In genomic region chr11:102185677-102186076, GRCm38 (mm10) we compare ENCODE assay signal across 8 mouse cellular contexts. TPM values are rescaled to one million over a fixed set of nuclear protein-coding genes. Genes with fewer than 3 reads are reported as not detected.
DNase-seq lines count a peak whose midpoint lies in the region; ATAC-seq and TF ChIP-seq lines count a peak whose summit lies in the region.
"Had no signal": no experiment of that assay in that cellular context is flagged by ENCODE, and none has a peak within 500 bp of the region (broad histone marks: within the 10 kb centered on the region; RNA-seq: fewer than 3 reads in every experiment).

No protein-coding gene starts in this region.

- H3K9ac ChIP-seq in liver, adult 2 months (ENCODE audit: low read depth, low read length), result no peak overlapping the region
- H3K9ac ChIP-seq in forebrain, embryonic 12.5 days, result no peak overlapping the region
- H3K9ac ChIP-seq in limb, embryonic 14.5 days (ENCODE audit: low read depth, low read length, severe bottlenecking), result peak overlapping the region; percentile 90; the same call in 1 of the 2 replicates

- peaks cover 22% of the 10 kb centered on the region for H3K4me1 ChIP-seq in liver, adult 2 months (ENCODE audit: control insufficient read depth, insufficient read depth, low read length)
- H3K4me1 ChIP-seq in forebrain, embryonic 12.5 days, result peaks cover 31% of the 10 kb centered on the region
- H3K4me1 ChIP-seq in limb, embryonic 14.5 days (ENCODE audit: control insufficient read depth, insufficient read depth, low read length), result peaks cover 9% of the 10 kb centered on the region
- peaks cover 6% of the 10 kb centered on the region for H3K4me1 ChIP-seq in small intestine, adult 2 months (ENCODE audit: control insufficient read depth, insufficient read depth, insufficient read length, low read length)

- no peaks in the 10 kb centered on the region for H3K9me3 ChIP-seq in forebrain, embryonic 12.5 days
- H3K9me3 ChIP-seq in limb, embryonic 14.5 days (ENCODE audit: control insufficient read depth, low read length), result no peaks in the 10 kb centered on the region

- no peak overlapping the region for H3K27ac ChIP-seq in liver, adult 2 months (replicated peaks; ENCODE audit: insufficient read depth, low read depth, low read length)
- peak overlapping the region; percentile 96 for H3K27ac ChIP-seq in forebrain, embryonic 12.5 days
- H3K27ac ChIP-seq in limb, embryonic 14.5 days (replicated peaks; ENCODE audit: low read depth, low read length), result peak overlapping the region; percentile 92; the same call in 1 of the 2 replicates
- H3K27ac ChIP-seq in small intestine, adult 2 months (ENCODE audit: insufficient read depth, low read depth, low read length), result peak overlapping the region; percentile 85; the same call in 1 of the 2 replicates

- no peaks in the 10 kb centered on the region for H3K27me3 ChIP-seq in liver, adult 2 months (ENCODE audit: control insufficient read depth, insufficient read depth, low read length)
- H3K27me3 ChIP-seq in forebrain, embryonic 12.5 days, result no peaks in the 10 kb centered on the region
- no peaks in the 10 kb centered on the region for H3K27me3 ChIP-seq in limb, embryonic 14.5 days (ENCODE audit: control insufficient read depth, insufficient read depth, low read length)
- no peaks in the 10 kb centered on the region for H3K27me3 ChIP-seq in small intestine, adult 2 months (ENCODE audit: control insufficient read depth, insufficient read depth, low read length)

- 37% methylated on average over 3 of the region's 3 CpGs for WGBS in liver, adult 2 months
- 58% methylated on average over 3 of the region's 3 CpGs for WGBS in forebrain, embryonic 12.5 days
- WGBS in limb, embryonic 14.5 days, result 50% methylated on average over 3 of the region's 3 CpGs
- WGBS in small intestine, adult 2 months, result 22% methylated on average over 3 of the region's 3 CpGs

- H3K79me2 ChIP-seq in liver, adult 2 months (ENCODE audit: control insufficient read depth, insufficient read depth, low read length), result peaks cover 20% of the 10 kb centered on the region

- peak overlapping the region; percentile 78 for H3K4me2 ChIP-seq in forebrain, embryonic 12.5 days
- H3K4me2 ChIP-seq in limb, embryonic 14.5 days (replicated peaks; ENCODE audit: low read depth, low read length, severe bottlenecking), result peak overlapping the region; percentile 62

- peak; percentile 18 for DNase-seq in liver, adult 2 months (ENCODE audit: extremely low read depth, low read depth, low spot score)
- DNase-seq in liver, result no peak
- no peak for DNase-seq in limb, embryonic 14.5 days (ENCODE audit: low spot score)
- no peak for DNase-seq in testis, postnatal 14 days (ENCODE audit: low spot score)

- TF ChIP-seq POLR2A in liver, adult 2 months (IDR thresholded peaks at IDR 0.05; ENCODE audit: extremely low read depth, insufficient read depth, low read length), result no peak
- TF ChIP-seq POLR2A in limb, embryonic 14.5 days (IDR thresholded peaks at IDR 0.05; ENCODE audit: borderline replicate concordance, extremely low read depth, insufficient read depth, insufficient read length), result no peak
- TF ChIP-seq POLR2A in small intestine, adult 2 months (IDR thresholded peaks at IDR 0.05; ENCODE audit: low read depth, low read length), result no peak

- ATAC-seq in forebrain, embryonic 12.5 days (ENCODE audit: low FRiP score), result no peak
- ATAC-seq in limb, embryonic 14.5 days (ENCODE audit: low FRiP score, low read depth), result no peak
- ATAC-seq in granulocyte monocyte progenitor cell, adult 5-6 weeks (replicated peaks; ENCODE audit: poor library complexity, severe bottlenecking), result no peak

- peaks cover 8% of the 10 kb centered on the region for H3K36me3 ChIP-seq in liver, adult 2 months (ENCODE audit: control insufficient read depth, insufficient read depth, low read length)
- H3K36me3 ChIP-seq in forebrain, embryonic 12.5 days (replicated peaks), result peaks cover 17% of the 10 kb centered on the region
- peaks cover 20% of the 10 kb centered on the region for H3K36me3 ChIP-seq in limb, embryonic 14.5 days (ENCODE audit: control insufficient read depth, insufficient read depth, low read length)
- H3K36me3 ChIP-seq in small intestine, adult 2 months (ENCODE audit: control insufficient read depth, insufficient read depth, low read length), result peaks cover 11% of the 10 kb centered on the region

- H3K4me3 ChIP-seq in liver, adult 2 months (ENCODE audit: insufficient read depth, low read depth, low read length), result no peak overlapping the region; the same call in 1 of the 2 replicates
- H3K4me3 ChIP-seq in forebrain, embryonic 12.5 days (replicated peaks), result peak overlapping the region; percentile 90
- H3K4me3 ChIP-seq in limb, embryonic 14.5 days (replicated peaks; ENCODE audit: low read length), result peak overlapping the region; percentile 80
- H3K4me3 ChIP-seq in small intestine, adult 2 months (ENCODE audit: low read depth, low read length), result no peak overlapping the region

- TF ChIP-seq CTCF in liver, adult 2 months (IDR thresholded peaks at IDR 0.05; ENCODE audit: low read depth, low read length), result no peak
- no peak for TF ChIP-seq CTCF in small intestine, adult 2 months (IDR thresholded peaks at IDR 0.05; ENCODE audit: extremely low read depth, insufficient read length, insufficient replicate concordance, low read depth, low read length)

RNA-seq across cellular contexts. Expression of gene Lsm12, which starts 0.6 kb away (rescaled TPM):
- total RNA-seq in liver, adult 2 months (2014; rRNA removed), result 11.4 and 14.1 TPM in 2 replicates
- 24.3 and 24.5 TPM in 2 replicates for polyA plus RNA-seq in liver, adult 2 months (2012; rRNA removed)
- 136 and 139 TPM in 2 replicates for polyA plus RNA-seq in forebrain, embryonic 12.5 days (2016; fragmentation: Nextera tagmentation; extraction: Ambion mirVana)
- 38.5 and 40.0 TPM in 2 replicates for polyA plus RNA-seq in limb, embryonic 14.5 days (2012; rRNA removed)
- polyA plus RNA-seq in limb, embryonic 14.5 days (2014; fragmentation: Nextera tagmentation; extraction: Ambion mirVana), result 83.8 and 86.0 TPM in 2 replicates
- polyA plus RNA-seq in small intestine, adult 2 months (2012; rRNA removed), result 8.3 and 18.7 TPM in 2 replicates
- 109 and 123 TPM in 2 replicates for total RNA-seq in granulocyte monocyte progenitor cell, adult 5-6 weeks (2014; fragmentation: Nextera tagmentation)
- total RNA-seq in granulocyte monocyte progenitor cell, adult 5-6 weeks (2017), result 67.6 and 77.7 TPM in 2 replicates

RNA-seq across cellular contexts. Expression of gene G6pc3, which starts 3.7 kb away (rescaled TPM):
- 2.8 and 3.6 TPM in 2 replicates for total RNA-seq in liver, adult 2 months (2014; rRNA removed)
- 17.1 and 25.9 TPM in 2 replicates for polyA plus RNA-seq in liver, adult 2 months (2012; rRNA removed)
- 26.6 and 28.3 TPM in 2 replicates for polyA plus RNA-seq in forebrain, embryonic 12.5 days (2016; fragmentation: Nextera tagmentation; extraction: Ambion mirVana)
- polyA plus RNA-seq in limb, embryonic 14.5 days (2012; rRNA removed), result 42.7 and 60.4 TPM in 2 replicates
- polyA plus RNA-seq in limb, embryonic 14.5 days (2014; fragmentation: Nextera tagmentation; extraction: Ambion mirVana), result 27.6 and 33.7 TPM in 2 replicates
- polyA plus RNA-seq in small intestine, adult 2 months (2012; rRNA removed), result 41.0 and 53.8 TPM in 2 replicates
- 144 TPM in 2 replicates for total RNA-seq in granulocyte monocyte progenitor cell, adult 5-6 weeks (2014; fragmentation: Nextera tagmentation)
- total RNA-seq in granulocyte monocyte progenitor cell, adult 5-6 weeks (2017), result 61.1 and 61.6 TPM in 2 replicates

RNA-seq across cellular contexts. Expression of gene Tmem101, which starts 29.5 kb away (rescaled TPM):
- total RNA-seq in liver, adult 2 months (2014; rRNA removed), result 4.2 and 7.7 TPM in 2 replicates
- polyA plus RNA-seq in liver, adult 2 months (2012; rRNA removed), result 9.2 and 13.5 TPM in 2 replicates
- 35.7 and 36.3 TPM in 2 replicates for polyA plus RNA-seq in forebrain, embryonic 12.5 days (2016; fragmentation: Nextera tagmentation; extraction: Ambion mirVana)
- 37.1 and 47.9 TPM in 2 replicates for polyA plus RNA-seq in limb, embryonic 14.5 days (2012; rRNA removed)
- polyA plus RNA-seq in limb, embryonic 14.5 days (2014; fragmentation: Nextera tagmentation; extraction: Ambion mirVana), result 29.7 and 34.5 TPM in 2 replicates
- 8.3 and 13.0 TPM in 2 replicates for polyA plus RNA-seq in small intestine, adult 2 months (2012; rRNA removed)
- total RNA-seq in granulocyte monocyte progenitor cell, adult 5-6 weeks (2014; fragmentation: Nextera tagmentation), result 11.8 and 19.4 TPM in 2 replicates
- 14.8 and 32.0 TPM in 2 replicates for total RNA-seq in granulocyte monocyte progenitor cell, adult 5-6 weeks (2017)

RNA-seq across cellular contexts. Expression of gene Nags, which starts 40.4 kb away (rescaled TPM):
- total RNA-seq in liver, adult 2 months (2014; rRNA removed), result 58.6 and 81.5 TPM in 2 replicates
- 135 and 155 TPM in 2 replicates for polyA plus RNA-seq in liver, adult 2 months (2012; rRNA removed)
- not detected in 2 replicates for polyA plus RNA-seq in forebrain, embryonic 12.5 days (2016; fragmentation: Nextera tagmentation; extraction: Ambion mirVana)
- polyA plus RNA-seq in limb, embryonic 14.5 days (2012; rRNA removed), result 0.06 and 0.09 TPM in 2 replicates
- polyA plus RNA-seq in limb, embryonic 14.5 days (2014; fragmentation: Nextera tagmentation; extraction: Ambion mirVana), result not detected in 2 replicates
- 44.2 and 87.7 TPM in 2 replicates for polyA plus RNA-seq in small intestine, adult 2 months (2012; rRNA removed)
- not detected in 2 replicates for total RNA-seq in granulocyte monocyte progenitor cell, adult 5-6 weeks (2014; fragmentation: Nextera tagmentation)
- 0.04 TPM in 1 of 2 replicates, not detected in the other for total RNA-seq in granulocyte monocyte progenitor cell, adult 5-6 weeks (2017)
- total RNA-seq: left cerebral cortex, adult 18-20 months had no signal

RNA-seq across cellular contexts. Expression of gene Hdac5, which starts 44.3 kb away (rescaled TPM):
- total RNA-seq in liver, adult 2 months (2014; rRNA removed), result 15.9 and 25.0 TPM in 2 replicates
- 38.2 and 60.5 TPM in 2 replicates for polyA plus RNA-seq in liver, adult 2 months (2012; rRNA removed)
- 68.8 and 70.6 TPM in 2 replicates for polyA plus RNA-seq in forebrain, embryonic 12.5 days (2016; fragmentation: Nextera tagmentation; extraction: Ambion mirVana)
- polyA plus RNA-seq in limb, embryonic 14.5 days (2012; rRNA removed), result 86.2 and 149 TPM in 2 replicates
- polyA plus RNA-seq in limb, embryonic 14.5 days (2014; fragmentation: Nextera tagmentation; extraction: Ambion mirVana), result 46.7 and 57.4 TPM in 2 replicates
- polyA plus RNA-seq in small intestine, adult 2 months (2012; rRNA removed), result 82.5 and 102 TPM in 2 replicates
- total RNA-seq in granulocyte monocyte progenitor cell, adult 5-6 weeks (2014; fragmentation: Nextera tagmentation), result 28.5 and 33.5 TPM in 2 replicates
- total RNA-seq in granulocyte monocyte progenitor cell, adult 5-6 weeks (2017), result 15.8 and 26.3 TPM in 2 replicates

Comparison
In these comparisons a context has a peak if more than half of its experiments do, and no peak if none do; other contexts are left out.
1. H3K4me3 ChIP-seq: peak in forebrain, embryonic 12.5 days (single experiment) and limb, embryonic 14.5 days (single experiment); none in liver, adult 2 months (single experiment) and small intestine, adult 2 months (single experiment).